Mouse (Mus musculus): ENCODE data around the gene Fbxo6.

- TF ChIP-seq CTCF (IDR thresholded peaks at IDR 0.05; ENCODE audit: control insufficient read depth, insufficient read depth, insufficient read length): no peak
- no peak for TF ChIP-seq MAX (IDR thresholded peaks at IDR 0.05)
- TF ChIP-seq CEBPB (IDR thresholded peaks at IDR 0.05; ENCODE audit: low read depth): no peak
- TF ChIP-seq MYOD1 (IDR thresholded peaks at IDR 0.05; ENCODE audit: control insufficient read depth, insufficient read length, low read depth): no peak
- TF ChIP-seq USF1 (IDR thresholded peaks at IDR 0.05; ENCODE audit: low read depth): no peak
- TF ChIP-seq MYOG (IDR thresholded peaks at IDR 0.05; ENCODE audit: control insufficient read depth, extremely low read depth, insufficient read length): no peak
Measured at GRCm38 (mm10) chr4:148112519-148112918, 39.4 kb downstream of the Fbxo6 start.
